ENCODE assay signal across 9 mouse cellular contexts in genomic region chr3:63297787-63298186, GRCm38 (mm10). TPM values are rescaled to one million over a fixed set of nuclear protein-coding genes. Genes with fewer than 3 reads are reported as not detected.
A peak's percentile ranks its signal among the peaks of the same experiment; 100 is the strongest.
DNase-seq lines count a peak whose midpoint lies in the region; ATAC-seq and TF ChIP-seq lines count a peak whose summit lies in the region.
"Had no signal": no experiment of that assay in that cellular context is flagged by ENCODE, and none has a peak within 500 bp of the region (broad histone marks: within the 10 kb centered on the region; RNA-seq: fewer than 3 reads in every experiment).

No protein-coding gene starts in this region.

- 0 out of 2 replicates have a peak, but pooled peaks cover 3% of the 10 kb centered on the region for H3K27me3 ChIP-seq in forebrain, embryonic 14.5 days (replicated peaks; ENCODE audit: control insufficient read depth, insufficient read depth, low read length)
- peaks cover 9% of the 10 kb centered on the region; the same call in 1 of the 2 replicates for H3K27me3 ChIP-seq in forebrain, embryonic 15.5 days
- H3K27me3 ChIP-seq in intestine, embryonic 15.5 days (replicated peaks), result 0 out of 2 replicates have a peak, but pooled peaks cover 3% of the 10 kb centered on the region
- H3K27me3 ChIP-seq in midbrain, embryonic 16.5 days (ENCODE audit: control insufficient read depth, insufficient read depth, low read depth, low read length), result no peaks in the 10 kb centered on the region

- H3K36me3 ChIP-seq in forebrain, embryonic 14.5 days (ENCODE audit: control insufficient read depth, insufficient read depth, low read length), result no peaks in the 10 kb centered on the region
- H3K36me3 ChIP-seq in forebrain, embryonic 15.5 days, result no peaks in the 10 kb centered on the region
- no peaks in the 10 kb centered on the region for H3K36me3 ChIP-seq in intestine, embryonic 15.5 days
- no peaks in the 10 kb centered on the region for H3K36me3 ChIP-seq in midbrain, embryonic 16.5 days (ENCODE audit: control insufficient read depth, insufficient read depth, low read length)
- H3K36me3 ChIP-seq: neural tube, embryonic 12.5 days had no signal

- no peak overlapping the region for H3K9ac ChIP-seq in forebrain, embryonic 14.5 days (ENCODE audit: low read length)
- H3K9ac ChIP-seq in forebrain, embryonic 15.5 days (replicated peaks), result no peak overlapping the region
- no peak overlapping the region for H3K9ac ChIP-seq in intestine, embryonic 15.5 days
- no peak overlapping the region for H3K9ac ChIP-seq in midbrain, embryonic 16.5 days (ENCODE audit: low read depth, low read length)
- H3K9ac ChIP-seq: neural tube, embryonic 12.5 days had no signal

- no peak overlapping the region for H3K4me2 ChIP-seq in forebrain, embryonic 14.5 days (ENCODE audit: low read length)
- H3K4me2 ChIP-seq in forebrain, embryonic 15.5 days (replicated peaks), result no peak overlapping the region
- H3K4me2 ChIP-seq in intestine, embryonic 15.5 days (replicated peaks), result no peak overlapping the region
- no peak overlapping the region for H3K4me2 ChIP-seq in midbrain, embryonic 16.5 days (ENCODE audit: low read length)
- H3K4me2 ChIP-seq: neural tube, embryonic 12.5 days had no signal

- H3K4me1 ChIP-seq in forebrain, embryonic 14.5 days (ENCODE audit: control insufficient read depth, insufficient read depth, low read length), result peaks cover 4% of the 10 kb centered on the region; the same call in 1 of the 2 replicates
- H3K4me1 ChIP-seq in forebrain, embryonic 15.5 days, result peaks cover 10% of the 10 kb centered on the region; the same call in 1 of the 2 replicates
- no peaks in the 10 kb centered on the region for H3K4me1 ChIP-seq in intestine, embryonic 15.5 days (replicated peaks)
- H3K4me1 ChIP-seq in midbrain, embryonic 16.5 days (ENCODE audit: control insufficient read depth, insufficient read depth, low read length), result 0 out of 2 replicates have a peak, but pooled peaks cover 5% of the 10 kb centered on the region

- WGBS in forebrain, embryonic 14.5 days, result 7% methylated on average over 6 of the region's 6 CpGs
- 6% methylated on average over 6 of the region's 6 CpGs for WGBS in forebrain, embryonic 15.5 days
- WGBS in intestine, embryonic 15.5 days, result 10% methylated on average over 6 of the region's 6 CpGs
- WGBS in midbrain, embryonic 16.5 days, result 7% methylated on average over 6 of the region's 6 CpGs

- H3K27ac ChIP-seq in forebrain, embryonic 14.5 days (ENCODE audit: low read depth, low read length), result no peak overlapping the region
- H3K27ac ChIP-seq in forebrain, embryonic 15.5 days (replicated peaks), result no peak overlapping the region
- peak overlapping the region; percentile 56 for H3K27ac ChIP-seq in gastrocnemius, adult 2 months
- H3K27ac ChIP-seq in intestine, embryonic 15.5 days, result no peak overlapping the region
- H3K27ac ChIP-seq in midbrain, embryonic 16.5 days (ENCODE audit: low read length), result no peak overlapping the region
- H3K27ac ChIP-seq: neural tube, embryonic 12.5 days had no signal

- ATAC-seq in forebrain, embryonic 14.5 days, result peak; percentile 45; the same call in 1 of the 2 replicates
- ATAC-seq in forebrain, embryonic 15.5 days (replicated peaks), result no peak
- peak; percentile 44; the same call in 1 of the 2 replicates for ATAC-seq in intestine, embryonic 15.5 days
- ATAC-seq in midbrain, embryonic 16.5 days, result peak; percentile 30; the same call in 1 of the 2 replicates

- peak; percentile 82 for DNase-seq in forebrain, embryonic 14.5 days (ENCODE audit: low spot score)
- peak; percentile 83 to 85 for DNase-seq in cerebellum, postnatal 10 days
- DNase-seq in gastrocnemius, adult 2 months, result peak; percentile 73
- DNase-seq in left cerebral cortex, adult 9 months (ENCODE audit: low spot score in 2 of 2), result peak; percentile 22 to 64
- peak; percentile 54 to 77 for DNase-seq in urinary bladder, postnatal 4 days (ENCODE audit: low spot score in 2 of 2)

- intact Hi-C loops in gastrocnemius, adult 2 months (cut with DNase I), result no loop called here

- no peaks in the 10 kb centered on the region for H3K9me3 ChIP-seq in forebrain, embryonic 14.5 days (replicated peaks; ENCODE audit: control insufficient read depth, low read length)
- H3K9me3 ChIP-seq in forebrain, embryonic 15.5 days, result no peaks in the 10 kb centered on the region
- H3K9me3 ChIP-seq in intestine, embryonic 15.5 days, result no peaks in the 10 kb centered on the region
- H3K9me3 ChIP-seq in midbrain, embryonic 16.5 days (replicated peaks; ENCODE audit: control insufficient read depth, low read length, poor library complexity, severe bottlenecking), result no peaks in the 10 kb centered on the region
- H3K9me3 ChIP-seq: neural tube, embryonic 12.5 days had no signal

- H3K4me3 ChIP-seq in forebrain, embryonic 14.5 days (ENCODE audit: low read depth, low read length), result no peak overlapping the region
- no peak overlapping the region for H3K4me3 ChIP-seq in forebrain, embryonic 15.5 days
- H3K4me3 ChIP-seq in gastrocnemius, adult 2 months, result peak overlapping the region; percentile 56
- H3K4me3 ChIP-seq in intestine, embryonic 15.5 days (replicated peaks), result no peak overlapping the region
- H3K4me3 ChIP-seq in midbrain, embryonic 16.5 days (ENCODE audit: low read depth, low read length), result no peak overlapping the region
- H3K4me3 ChIP-seq: neural tube, embryonic 12.5 days had no signal

- peak; percentile 70 for TF ChIP-seq CTCF in gastrocnemius, adult 2 months (IDR thresholded peaks at IDR 0.05)

RNA-seq across cellular contexts. Expression of gene Mme, which starts 56.5 kb away (rescaled TPM):
- 4.0 and 4.3 TPM in 2 replicates for polyA plus RNA-seq in forebrain, embryonic 14.5 days (2014; fragmentation: Nextera tagmentation; extraction: Ambion mirVana)
- polyA plus RNA-seq in forebrain, embryonic 15.5 days (2015; fragmentation: Nextera tagmentation; extraction: Ambion mirVana), result 2.6 and 3.3 TPM in 2 replicates
- total RNA-seq in gastrocnemius, adult 2 months (2021), result 1 to 10 TPM; 3.1 to 5.2 TPM
- polyA plus RNA-seq in intestine, embryonic 15.5 days (2015; fragmentation: Nextera tagmentation; extraction: Ambion mirVana), result 6.3 TPM in 2 replicates
- polyA plus RNA-seq in midbrain, embryonic 16.5 days (2015; fragmentation: Nextera tagmentation; extraction: Ambion mirVana), result 2.3 and 3.1 TPM in 2 replicates
